Mouse (Mus musculus) forelimb bud, embryonic 11.5 days (tissue): ENCODE measurements around the gene Tapbp.

Source experiments
- DNase-seq: peaks from one replicate; pipeline ENCODE4 v3.0.0-alpha.2; 2012; ENCODE audit warnings: low read depth, low spot score

The Tapbp gene

DNA sequence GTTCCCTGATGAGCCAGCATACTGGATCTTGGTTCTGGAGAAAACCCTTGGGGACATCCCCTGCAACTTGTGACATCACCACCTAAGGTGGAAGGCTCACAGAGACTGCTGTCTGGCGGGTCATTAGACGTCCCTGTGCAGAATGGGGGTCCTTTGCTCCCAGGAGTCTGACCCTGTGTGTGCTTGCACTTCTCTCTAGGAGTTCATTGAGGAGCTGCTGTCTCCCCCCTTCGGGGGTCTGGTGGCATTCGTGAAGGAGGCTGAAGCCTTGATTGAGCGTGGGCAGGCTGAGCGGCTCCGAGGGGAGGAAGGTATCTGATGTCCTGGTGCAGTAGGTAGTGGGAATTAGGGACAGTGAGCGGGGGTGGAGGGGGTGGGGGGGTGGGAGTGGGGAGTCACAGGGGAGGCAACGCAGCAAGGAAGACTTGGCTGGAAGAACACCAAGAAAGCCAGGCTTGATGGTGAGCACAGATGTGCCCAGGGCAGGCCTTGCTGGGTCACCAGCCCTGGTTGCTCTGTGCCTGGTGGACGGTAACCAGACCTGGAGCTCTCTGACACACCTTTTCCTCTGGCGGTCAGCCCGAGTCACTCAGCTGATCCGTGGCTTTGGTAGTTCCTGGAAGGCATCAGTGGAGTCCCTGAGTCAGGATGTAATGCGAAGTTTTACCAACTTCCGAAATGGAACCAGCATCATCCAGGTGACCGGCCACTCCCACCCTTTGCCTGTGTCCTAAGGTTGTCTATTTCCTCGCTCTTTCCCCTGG is 49.6 kb downstream of the Tapbp start:
- no peak for DNase-seq

DNA sequence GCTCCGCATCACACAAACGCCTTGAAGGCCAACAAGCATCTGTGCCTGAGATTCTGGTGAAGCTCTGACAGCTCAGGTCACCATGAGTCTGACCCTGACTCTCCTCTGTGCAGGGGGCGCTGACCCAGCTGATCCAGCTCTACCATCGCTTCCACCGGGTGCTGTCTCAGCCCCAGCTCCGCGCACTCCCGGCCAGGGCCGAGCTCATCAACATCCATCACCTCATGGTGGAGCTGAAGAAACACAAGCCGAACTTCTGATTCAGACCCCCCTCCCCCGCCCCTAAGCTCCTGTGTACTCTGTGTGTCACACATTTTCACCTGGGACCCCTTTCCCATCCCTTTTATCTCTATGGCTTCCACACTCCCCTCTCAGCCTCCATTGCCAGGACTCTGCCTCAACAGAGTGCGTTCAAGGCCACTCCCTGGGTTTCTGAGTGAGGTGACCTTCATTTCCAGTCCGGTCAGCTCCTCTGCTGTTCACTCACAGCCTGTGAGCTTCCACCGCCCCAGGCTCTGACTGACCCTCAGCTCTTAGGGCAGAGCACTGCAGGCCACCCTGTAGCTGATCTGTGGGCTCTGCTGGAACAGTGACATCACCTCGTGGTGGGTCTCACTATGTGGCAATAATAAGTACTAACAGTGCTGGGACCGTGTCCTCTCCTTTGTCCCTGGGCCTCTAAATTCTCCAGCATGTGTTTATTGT is 50.3 kb downstream of the Tapbp start:
- DNase-seq, result no peak

DNA sequence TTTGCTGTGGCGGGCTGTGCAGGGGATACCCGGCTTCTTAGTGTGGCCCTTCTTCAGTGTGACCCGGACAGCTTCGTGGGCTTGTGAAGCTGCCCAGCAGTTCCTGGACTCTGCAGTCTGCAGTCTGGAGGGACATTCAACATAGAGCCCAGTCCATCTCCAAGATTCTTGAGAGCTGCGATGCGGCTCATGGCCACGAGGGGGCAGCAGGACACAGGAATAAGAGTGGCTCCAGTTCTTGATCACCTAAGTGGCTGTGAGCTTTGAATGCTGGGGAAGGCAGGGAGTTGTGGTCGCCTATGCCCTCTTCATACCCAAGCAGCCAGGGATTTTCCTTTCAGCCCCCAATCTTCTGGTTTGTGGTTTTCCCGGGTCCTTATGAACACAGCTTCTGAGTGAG is 52.8 kb downstream of the Tapbp start:
- DNase-seq, result peak; percentile 70

DNA sequence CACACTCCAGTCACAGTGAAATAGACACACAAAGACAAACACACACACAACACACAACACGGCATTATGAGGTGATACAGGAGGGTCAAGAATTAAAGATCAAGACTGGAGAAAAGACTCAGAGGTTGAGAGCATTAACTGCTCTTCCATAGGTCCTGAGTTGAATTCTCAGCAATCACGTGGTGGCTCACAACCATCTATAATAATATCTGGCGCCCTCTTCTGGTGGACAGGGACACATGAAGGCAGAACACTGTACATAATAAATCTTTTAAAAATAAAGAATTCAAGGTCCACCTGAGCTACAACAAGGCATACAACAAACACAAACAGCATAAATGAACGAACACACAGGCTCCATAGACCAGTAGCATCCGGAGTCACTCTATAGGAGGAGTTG is 53.2 kb downstream of the Tapbp start:
- peak; percentile 52 for DNase-seq

DNA sequence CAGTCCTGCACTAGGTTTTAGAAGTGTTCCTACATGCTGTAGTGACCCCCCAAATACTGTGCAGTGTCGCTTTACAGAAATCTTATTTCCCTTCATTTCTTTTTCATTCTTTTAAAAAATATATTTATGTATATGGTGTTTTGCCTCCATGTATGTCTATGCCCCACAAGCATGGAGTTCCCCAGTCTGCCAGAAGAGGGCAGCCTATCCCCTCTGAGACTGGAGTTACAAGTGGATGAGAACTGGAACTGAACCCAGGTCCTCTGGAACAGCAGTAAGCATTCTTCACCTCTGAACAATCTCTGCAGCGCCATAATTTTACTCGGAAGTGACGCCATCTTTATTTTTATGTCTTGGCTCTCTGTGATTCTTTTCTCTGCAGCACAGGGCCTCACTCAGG is 53.7 kb downstream of the Tapbp start:
- no peak for DNase-seq

DNA sequence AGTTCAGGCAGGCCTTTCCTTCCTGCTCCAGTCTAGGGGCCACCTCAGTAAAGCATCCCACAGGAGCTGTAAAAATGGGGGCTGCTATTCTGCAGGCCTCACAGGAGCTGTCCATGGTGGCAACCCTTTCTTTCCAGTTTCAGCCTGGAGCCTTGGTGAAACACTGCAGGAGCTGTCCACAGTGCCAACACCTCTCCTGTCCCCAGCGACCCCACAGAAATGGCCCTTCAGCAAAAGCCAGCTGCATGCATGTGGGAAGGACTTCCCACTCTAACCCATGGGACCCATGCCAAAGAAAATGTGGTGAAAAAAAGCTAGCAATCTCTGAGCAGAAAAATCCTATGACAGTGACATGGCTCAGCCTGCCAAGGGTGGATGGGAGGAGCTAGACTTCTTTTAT is 57.0 kb downstream of the Tapbp start:
- peak; percentile 59 for DNase-seq

DNA sequence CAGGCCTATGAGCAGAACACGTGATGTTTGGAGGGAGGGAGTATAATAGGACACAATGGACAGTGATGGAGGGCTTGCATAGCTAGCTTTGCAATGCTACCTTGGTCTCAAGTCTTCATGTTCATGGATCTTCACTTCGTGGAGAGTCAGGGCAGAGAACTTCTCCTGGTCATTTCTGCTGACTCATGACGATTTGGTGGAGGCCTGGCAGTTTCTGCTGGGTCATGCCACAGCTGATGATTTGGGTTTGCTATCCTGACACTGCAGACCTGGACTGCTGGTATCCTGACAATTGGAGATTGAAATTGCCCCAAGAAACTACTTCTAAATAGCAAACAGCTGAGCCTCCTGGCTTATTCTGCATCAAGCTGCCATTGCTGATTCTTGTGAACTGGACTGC is 57.9 kb downstream of the Tapbp start:
- DNase-seq, result no peak

DNA sequence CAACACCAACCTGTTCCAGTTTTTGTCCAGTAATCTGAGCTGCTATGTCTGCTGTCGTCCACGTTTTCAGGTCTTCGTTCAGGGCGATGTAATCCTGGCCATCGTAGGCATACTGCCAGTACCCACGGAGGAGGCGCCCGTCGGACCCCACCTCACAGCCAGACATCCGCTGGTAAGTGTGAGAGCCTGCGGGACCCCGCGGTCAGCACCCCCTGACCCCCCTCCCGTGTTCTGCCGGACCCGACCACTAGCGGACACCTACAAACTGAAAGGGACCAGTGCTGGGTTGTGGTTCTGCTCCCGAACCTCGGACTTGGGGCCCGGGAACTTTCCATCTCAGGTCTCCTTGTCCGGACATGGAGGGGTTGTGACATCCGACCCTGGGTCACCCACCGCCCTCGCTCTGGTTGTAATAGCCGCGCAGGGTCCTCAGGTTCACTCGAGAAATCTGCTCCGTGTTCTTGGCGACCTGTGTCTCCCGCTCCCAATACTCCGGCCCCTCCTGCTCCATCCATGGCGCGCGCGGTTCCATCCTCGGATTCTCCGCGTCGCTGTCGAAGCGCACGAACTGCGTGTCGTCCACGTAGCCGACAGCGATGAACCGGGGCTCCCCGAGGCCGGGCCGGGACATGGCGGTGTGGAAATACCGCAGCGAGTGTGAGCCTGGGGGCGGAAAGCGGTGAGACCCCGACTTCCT is 62.3 kb downstream of the Tapbp start:
- no peak for DNase-seq

DNA sequence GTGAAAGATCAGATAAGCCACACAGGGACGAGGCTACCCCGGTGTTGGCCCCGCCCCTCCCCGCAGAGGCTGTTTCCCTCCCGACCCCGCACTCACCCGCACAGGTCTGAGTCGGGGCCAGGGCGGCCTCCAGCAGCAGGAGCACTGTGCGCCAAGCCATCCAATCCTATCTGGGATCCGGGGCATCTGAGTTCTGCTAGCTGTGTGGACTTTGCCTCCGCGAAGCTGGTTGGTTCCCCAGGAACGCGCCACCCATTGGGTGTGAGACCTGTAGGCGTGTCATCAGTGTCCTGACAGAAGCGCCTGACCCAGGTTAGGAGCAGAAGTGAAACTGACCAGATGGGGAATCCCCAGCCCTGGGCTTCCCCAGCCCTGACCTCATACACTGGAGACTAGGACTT is 62.9 kb downstream of the Tapbp start:
- DNase-seq, result no peak
